Mouse (Mus musculus) spleen, adult 2 months (tissue): ENCODE measurements at regions not wholly inside any gene's neighbourhood (a gene's known extent, or its start where the extent isn't known, plus 50 kb on each side); places are given as distances from the start of the nearest gene placed in this dataset.

ENCODE experiments used
- CTCF ChIP-seq: fragments of 200-500 bp; IDR thresholded peaks from 2 replicates; pipeline ENCODE4 v1.5.1; 2011; ENCODE audit warnings: mild to moderate bottlenecking, inconsistent platforms; ENCODE audit not compliant: insufficient read depth, insufficient read length, insufficient replicate concordance; ENCODE audit errors: extremely low read depth
- POLR2A ChIP-seq: fragments of 200-500 bp; IDR thresholded peaks from 2 replicates; pipeline ENCODE4 v1.6.1; 2011; ENCODE audit warnings: low read depth, low read length, inconsistent platforms

GRCm38 (mm10) chrX:158976648-158977047, 233.5 kb upstream of the Rps6ka3 start:
- no peak for TF ChIP-seq CTCF
- no peak for TF ChIP-seq POLR2A
